Mouse (Mus musculus) CH12F3 (cell line): Measurements from ENCODE around the gene Pja2.
"Not testable (repeated sequence)": the region's sequence is repeated elsewhere in the genome, so short reads cannot be mapped to it uniquely, and the experiment has no call there.

Source experiments
- in situ Hi-C: fragments of 300-500 bp; cut with MboI; formaldehyde crosslinking; loops from 2 replicates; pipeline ENCODE4 v1.14.3; 2020; ENCODE audit warnings: low sequenced_read_pairs

The Pja2 gene

DNA sequence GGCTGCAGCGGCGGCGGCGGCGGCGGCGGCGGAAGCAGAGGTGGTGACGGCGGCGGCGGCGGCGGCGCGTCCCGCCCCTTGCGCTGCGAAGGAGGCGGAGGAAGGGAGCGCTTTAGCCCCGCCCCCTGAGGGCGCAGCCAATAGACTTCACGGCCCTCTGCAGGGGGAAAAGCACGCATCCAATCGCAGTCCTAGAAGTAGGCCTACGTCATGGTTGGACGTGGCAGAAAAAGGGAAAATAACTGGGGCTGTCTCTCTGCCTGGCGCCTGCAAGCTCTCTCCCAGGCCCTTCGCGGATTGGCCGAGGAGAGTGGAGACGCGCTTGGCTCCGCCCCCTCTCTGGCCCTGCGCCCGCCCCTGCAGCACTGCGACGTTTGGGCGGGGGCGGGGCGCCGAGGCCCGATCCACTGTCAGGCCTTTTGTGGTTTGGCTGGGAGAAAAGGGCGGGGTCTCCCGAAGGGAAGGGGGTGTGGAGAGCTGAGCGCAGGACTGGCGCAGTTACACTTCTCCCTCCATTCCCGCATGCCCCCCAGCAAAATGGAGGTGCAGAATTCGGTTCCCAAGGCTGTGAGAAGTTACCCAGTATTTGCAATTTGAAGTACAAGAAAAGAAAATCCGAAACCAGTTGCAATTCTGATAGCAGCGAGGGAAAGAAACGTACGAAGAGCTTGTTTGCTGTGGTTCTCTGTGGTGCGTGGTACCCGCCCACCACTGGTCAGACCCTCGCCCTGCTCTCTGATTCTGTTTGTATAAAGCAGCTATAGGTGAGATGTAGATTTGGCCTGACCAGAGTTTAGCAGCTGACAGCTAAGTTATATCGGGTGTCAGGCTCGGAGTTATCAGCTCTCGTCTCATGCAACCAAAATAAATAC lies at the start of gene Pja2:
Pja2 (minus strand) TSS at position 19 of the 872 bp plus-strand sequence.
- in situ Hi-C loops, result no loop called here

DNA sequence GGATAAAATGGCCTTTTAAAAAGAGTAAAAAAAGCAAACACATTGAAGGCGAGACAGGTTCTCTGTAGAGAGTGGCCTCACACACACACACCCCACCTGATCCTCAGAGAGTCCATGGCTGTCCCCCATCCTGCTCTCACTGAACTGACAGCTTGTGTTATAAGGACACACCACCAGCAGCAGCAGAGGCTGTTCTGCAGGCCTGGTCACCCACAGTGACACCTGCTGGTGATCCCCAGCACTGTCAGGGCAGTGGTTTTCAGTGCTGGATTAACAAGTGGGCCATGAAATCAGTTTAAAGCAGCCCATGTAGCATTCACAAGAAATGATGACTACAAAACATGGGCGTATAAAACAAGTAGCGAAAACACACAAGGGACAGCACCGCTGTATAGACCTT lies 43.6 kb upstream of the Pja2 start:
- in situ Hi-C loops, result no loop called here

DNA sequence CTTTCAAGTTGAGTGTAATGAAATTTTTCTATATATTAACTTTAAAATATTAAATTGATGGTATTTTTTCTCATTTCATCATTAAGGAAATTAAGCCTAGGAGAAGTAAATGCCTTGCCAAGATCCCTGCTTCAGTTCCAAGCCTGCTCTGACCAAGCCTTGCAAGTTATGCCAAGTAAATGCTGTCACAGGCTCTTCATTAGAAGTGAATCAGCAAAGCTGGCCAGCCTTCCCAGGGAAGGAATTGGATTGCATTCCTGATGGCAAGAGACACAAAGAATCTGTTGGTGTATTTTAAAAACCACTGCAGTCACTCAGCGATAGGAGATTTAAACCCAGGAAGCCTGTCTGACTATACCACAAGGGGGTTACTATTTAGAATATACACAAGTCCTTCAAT lies 32.0 kb upstream of the Pja2 start:
- in situ Hi-C loops, result no loop called here

DNA sequence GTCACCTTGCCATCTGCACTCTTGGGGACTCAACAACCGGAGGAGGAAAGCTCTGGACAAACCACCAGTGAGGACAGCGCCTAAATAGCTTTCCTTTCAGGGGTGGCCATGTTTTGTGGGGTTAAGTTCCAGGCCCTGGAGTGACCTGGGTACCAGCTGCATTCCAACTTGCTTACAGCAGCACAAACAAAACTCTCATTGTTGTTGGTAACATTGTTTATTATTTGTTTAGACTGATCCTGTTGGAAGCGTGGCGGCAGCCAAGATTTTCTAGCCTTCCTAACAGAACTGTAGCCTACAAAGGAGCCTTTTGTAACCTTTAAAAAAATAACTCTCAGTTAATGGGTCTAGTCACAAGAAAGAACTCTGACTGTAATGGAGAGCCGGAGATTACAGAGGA lies 30.9 kb upstream of the Pja2 start:
- in situ Hi-C loops, result no loop called here

DNA sequence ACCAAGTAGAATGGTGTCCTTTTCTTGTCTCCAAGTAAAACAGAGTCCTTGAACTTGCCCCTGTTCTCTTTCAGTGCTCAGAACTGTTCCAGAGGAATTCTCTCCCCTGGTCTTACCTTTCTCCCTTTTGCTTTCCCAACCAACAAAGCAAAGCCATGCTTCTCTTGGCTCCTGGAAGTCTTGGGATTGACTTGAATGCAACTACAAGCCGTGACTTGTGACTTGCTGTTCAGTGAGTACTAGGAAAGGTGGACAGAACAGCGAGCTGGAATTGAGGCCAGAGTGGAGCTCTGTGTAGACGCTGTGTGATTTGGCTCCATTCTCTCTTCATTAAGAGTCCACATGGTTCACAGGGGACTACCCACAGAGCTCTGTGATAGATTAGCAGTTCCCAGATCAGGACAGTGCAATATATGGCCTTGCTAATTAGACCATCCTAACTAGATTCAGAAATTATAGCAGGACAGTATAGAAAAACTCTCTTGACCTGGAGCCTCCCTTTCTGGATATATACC lies 30.3 kb upstream of the Pja2 start:
- in situ Hi-C loops, result no loop called here

DNA sequence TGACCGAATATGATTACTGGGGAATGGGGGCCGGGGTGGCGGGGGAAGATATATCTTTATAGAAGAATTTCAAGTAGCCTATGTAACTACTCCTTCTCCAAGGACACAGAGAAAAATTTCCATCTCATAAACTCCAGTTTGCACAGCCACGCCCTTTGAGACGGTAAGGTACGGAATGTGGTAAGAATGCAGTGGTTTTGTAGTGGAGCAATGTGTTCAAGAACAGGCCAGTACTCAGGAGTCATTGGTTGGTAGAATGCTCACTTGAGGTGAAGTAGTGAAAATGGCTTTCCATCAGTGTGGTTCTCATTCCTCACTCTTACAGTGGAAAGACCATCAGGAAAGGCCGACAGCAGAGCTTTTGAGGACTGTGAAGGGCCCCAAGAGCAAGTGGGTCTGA lies 22.2 kb upstream of the Pja2 start:
- in situ Hi-C loops, result no loop called here

GRCm38 (mm10) chr17:64346135-64346534 lies 14.4 kb upstream of the Pja2 start:
- in situ Hi-C loops, result no loop called here

GRCm38 (mm10) chr17:64344576-64345172 lies 13.0 kb upstream of the Pja2 start:
- in situ Hi-C loops, result no loop called here

- in situ Hi-C loops, result no loop called here
Measured at GRCm38 (mm10) chr17:64341698-64342097, 10.0 kb upstream of the Pja2 start.

GRCm38 (mm10) chr17:64339752-64340151 lies 8.0 kb upstream of the Pja2 start:
- in situ Hi-C loops, result no loop called here

DNA sequence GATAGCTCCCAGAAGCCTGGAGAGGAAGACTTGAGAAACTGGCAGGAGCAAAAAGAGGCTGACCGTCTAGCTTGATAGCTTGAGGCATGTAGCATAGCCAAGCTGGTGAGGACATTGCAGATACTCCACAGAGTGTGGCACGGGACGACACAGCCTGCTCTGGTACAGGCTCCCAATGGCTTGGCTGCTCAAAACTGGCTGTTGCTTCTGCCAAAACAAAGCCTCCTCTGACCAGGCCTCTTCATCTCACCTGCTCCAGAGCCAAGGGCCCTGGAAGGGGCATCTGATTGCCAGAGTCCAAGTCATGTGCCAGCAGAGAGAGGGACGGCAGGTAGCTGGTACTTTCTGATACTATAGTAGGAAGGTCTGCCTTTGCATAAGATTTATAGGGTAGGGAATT lies 5.5 kb upstream of the Pja2 start:
- in situ Hi-C loops, result no loop called here

- in situ Hi-C loops, result no loop called here
Measured at GRCm38 (mm10) chr17:64333956-64334355, 2.2 kb upstream of the Pja2 start.

GRCm38 (mm10) chr17:64332770-64333096 lies 1.0 kb upstream of the Pja2 start:
- in situ Hi-C loops, result no loop called here

GRCm38 (mm10) chr17:64331291-64331897 lies 322 bp downstream of the Pja2 start:
- in situ Hi-C loops, result no loop called here

DNA sequence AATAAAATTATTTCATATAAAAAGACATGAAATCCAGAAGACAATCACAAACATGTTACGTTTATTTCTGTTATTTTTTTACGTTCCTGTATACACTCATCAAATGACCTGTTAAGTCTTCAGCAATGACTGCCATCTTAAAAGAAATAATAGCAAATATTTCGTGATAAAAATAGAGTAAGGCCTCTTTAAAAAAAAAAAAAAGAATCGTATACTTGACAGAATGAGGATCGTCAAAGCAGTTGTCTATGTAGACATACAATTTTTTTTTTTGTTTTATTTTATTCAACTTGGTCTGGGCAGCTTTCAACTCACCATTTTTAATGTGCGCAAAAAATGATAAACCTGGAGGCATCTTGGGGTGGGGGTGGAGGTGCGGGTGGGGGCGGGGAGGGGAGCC lies 831 bp downstream of the Pja2 start:
- in situ Hi-C loops, result no loop called here

DNA sequence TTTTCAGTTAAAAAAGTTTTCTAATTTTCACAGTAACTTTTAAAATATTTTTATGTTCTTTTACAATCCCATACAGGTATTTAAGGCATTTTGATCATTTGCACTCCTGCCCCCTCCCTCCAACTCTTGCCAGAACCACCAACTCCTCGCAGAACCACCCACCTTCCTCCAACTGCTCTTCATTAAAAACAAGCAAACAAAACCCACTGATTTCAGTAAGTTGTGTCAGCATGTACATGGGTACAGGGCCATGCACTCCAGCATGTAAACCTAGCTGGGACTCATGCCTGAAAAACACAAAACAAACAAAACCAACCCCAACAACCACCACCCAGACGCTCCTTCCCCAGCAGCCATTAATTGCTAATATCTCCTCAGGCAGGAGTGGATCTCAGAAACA lies 7.2 kb downstream of the Pja2 start:
- in situ Hi-C loops, result no loop called here

DNA sequence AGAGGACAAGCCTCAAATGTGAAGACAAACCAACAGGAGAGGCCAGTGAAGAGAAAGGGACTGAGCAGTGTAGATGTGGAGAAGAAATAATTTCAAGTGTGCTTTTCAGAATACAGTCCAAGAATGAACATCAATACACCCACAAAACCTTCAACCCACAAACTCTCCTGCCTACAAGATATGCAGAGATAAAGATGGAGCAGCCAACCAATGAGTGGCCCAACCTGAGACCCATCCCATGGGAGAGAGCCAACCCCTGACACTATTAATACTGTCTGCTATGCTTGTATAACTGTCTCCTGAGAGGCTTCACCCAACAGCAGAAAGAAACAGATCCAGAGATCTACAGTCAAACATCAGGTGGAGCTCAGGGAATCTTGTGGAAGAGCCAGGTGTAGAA lies 16.3 kb downstream of the Pja2 start:
- in situ Hi-C loops, result no loop called here

GRCm38 (mm10) chr17:64314523-64314922 lies 17.2 kb downstream of the Pja2 start:
- in situ Hi-C loops, result not testable (repeated sequence)

DNA sequence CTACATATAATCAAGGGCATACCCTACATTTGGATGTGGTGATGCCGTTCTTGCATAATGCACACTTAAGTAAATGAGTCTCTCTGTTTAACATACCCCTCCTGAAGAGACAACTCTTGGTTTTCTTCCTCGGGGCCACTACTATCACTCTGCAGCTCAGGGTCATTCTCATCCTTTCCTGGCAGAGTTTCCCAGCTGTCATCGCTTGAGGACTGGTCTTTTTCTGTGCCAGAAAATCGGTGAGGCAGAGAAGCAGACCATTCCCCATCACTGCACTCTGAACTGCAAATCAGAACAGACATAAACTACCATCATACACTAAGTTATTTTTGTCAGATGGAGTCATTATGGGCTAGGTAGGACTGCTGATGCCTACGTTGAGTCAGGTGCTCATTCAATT lies 34.1 kb downstream of the Pja2 start:
- in situ Hi-C loops, result no loop called here

- in situ Hi-C loops, result no loop called here
Measured at GRCm38 (mm10) chr17:64292740-64293139, 39.0 kb downstream of the Pja2 start.

- in situ Hi-C loops, result no loop called here
Measured at GRCm38 (mm10) chr17:64289684-64290083, 42.0 kb downstream of the Pja2 start.

GRCm38 (mm10) chr17:64288000-64288399 lies 43.7 kb downstream of the Pja2 start:
- in situ Hi-C loops, result no loop called here
